Mouse (Mus musculus): ENCODE measurements around the gene Atp5c1.

Gene Atp5c1

GRCm38 (mm10) chr2:10080310-10081010 lies at the start of gene Atp5c1, which contains the start of gene Kin:
Gene Atp5c1, minus strand, starts transcription at chr2:10080510.
Gene Kin, plus strand, starts transcription at chr2:10080593.
- in situ Hi-C loops (cut with MboI, MseI) = loop anchor here (5.0 to 10.0 kb wide), 2 partner anchors 33 to 1094 kb away; partner anchors contain the start of genes Prkcq (in 1 of the 2) and Taf3 (in 1 of the 2)

GRCm38 (mm10) chr2:10128571-10128970 lies 48.3 kb upstream of the Atp5c1 start:
- in situ Hi-C loops (cut with MboI, MseI) = no loop called here

- in situ Hi-C loops (cut with MboI, MseI) = no loop called here
Observed at GRCm38 (mm10) chr2:10127471-10127870, 47.2 kb upstream of the Atp5c1 start.

GRCm38 (mm10) chr2:10126122-10126521 lies 45.8 kb upstream of the Atp5c1 start:
- in situ Hi-C loops (cut with MboI, MseI) = no loop called here

GRCm38 (mm10) chr2:10121826-10122225 lies 41.5 kb upstream of the Atp5c1 start:
- in situ Hi-C loops (cut with MboI, MseI) = no loop called here

- in situ Hi-C loops (cut with MboI, MseI) = no loop called here
Observed at GRCm38 (mm10) chr2:10119276-10119675, 39.0 kb upstream of the Atp5c1 start.

- in situ Hi-C loops (cut with MboI, MseI) = no loop called here
Observed at GRCm38 (mm10) chr2:10118751-10119150, 38.4 kb upstream of the Atp5c1 start.

GRCm38 (mm10) chr2:10108535-10109189 lies 28.4 kb upstream of the Atp5c1 start:
- in situ Hi-C loops (cut with MboI, MseI) = no loop called here

- in situ Hi-C loops (cut with MboI, MseI) = loop anchor here (5.0 kb wide), 2 partner anchors 186 to 191 kb away; no protein-coding TSS in a partner anchor
Observed at GRCm38 (mm10) chr2:10101180-10101579, 20.9 kb upstream of the Atp5c1 start.

- in situ Hi-C loops (cut with MboI, MseI) = loop anchor here (5.0 kb wide), 2 partner anchors 187 to 192 kb away; no protein-coding TSS in a partner anchor
Observed at GRCm38 (mm10) chr2:10100471-10100870, 20.2 kb upstream of the Atp5c1 start.

GRCm38 (mm10) chr2:10098598-10099215 lies 18.4 kb upstream of the Atp5c1 start:
- in situ Hi-C loops (cut with MboI, MseI) = no loop called here

- in situ Hi-C loops (cut with MboI, MseI) = no loop called here
Observed at GRCm38 (mm10) chr2:10094327-10095100, 14.2 kb upstream of the Atp5c1 start.

- in situ Hi-C loops (cut with MboI, MseI) = loop anchor here in 1 of 2 experiments (10.0 kb wide), 1 partner anchor 1087 kb away; the partner anchor contains the start of gene Prkcq
Observed at GRCm38 (mm10) chr2:10087256-10087850, 7.0 kb upstream of the Atp5c1 start.

GRCm38 (mm10) chr2:10082737-10083136 lies 2.4 kb upstream of the Atp5c1 start:
- in situ Hi-C loops (cut with MboI, MseI) = loop anchor here (5.0 to 10.0 kb wide), 2 partner anchors 35 to 1092 kb away; partner anchors contain the start of genes Prkcq (in 1 of the 2) and Taf3 (in 1 of the 2)

- in situ Hi-C loops (cut with MboI, MseI) = loop anchor here (5.0 to 10.0 kb wide), 2 partner anchors 34 to 1093 kb away; partner anchors contain the start of genes Prkcq (in 1 of the 2) and Taf3 (in 1 of the 2)
Observed at GRCm38 (mm10) chr2:10081453-10082080, 1.3 kb upstream of the Atp5c1 start.

- in situ Hi-C loops (cut with MboI, MseI) = loop anchor here (5.0 to 10.0 kb wide), 2 partner anchors 33 to 1095 kb away; partner anchors contain the start of genes Prkcq (in 1 of the 2) and Taf3 (in 1 of the 2)
Observed at GRCm38 (mm10) chr2:10079745-10080309, 483 bp downstream of the Atp5c1 start.

GRCm38 (mm10) chr2:10076675-10077074 lies 3.6 kb downstream of the Atp5c1 start:
- in situ Hi-C loops (cut with MboI, MseI) = no loop called here

- in situ Hi-C loops (cut with MboI, MseI) = no loop called here
Observed at GRCm38 (mm10) chr2:10074470-10074869, 5.8 kb downstream of the Atp5c1 start.

- in situ Hi-C loops (cut with MboI, MseI) = no loop called here
Observed at GRCm38 (mm10) chr2:10071751-10072150, 8.6 kb downstream of the Atp5c1 start.

GRCm38 (mm10) chr2:10058836-10059235 lies 21.5 kb downstream of the Atp5c1 start:
- in situ Hi-C loops (cut with MboI, MseI) = loop anchor here in 1 of 2 experiments (10.0 kb wide), 1 partner anchor 1606 kb away; no protein-coding TSS in a partner anchor
